Mouse (Mus musculus) limb, embryonic 15.5 days (tissue): ENCODE data around the gene Cpsf4. TPM values are rescaled to one million over a fixed set of nuclear protein-coding genes. Genes with fewer than 3 reads are reported as not detected.

Source experiments
- ATAC-seq: fragments of 200-750 bp; cut with Nextera tagmentation; 2 replicates; pipeline ENCODE4 v1.8.0; 2017; ENCODE audit warnings: low read depth, moderate TSS enrichment; ENCODE audit not compliant: insufficient number of reproducible peaks, low FRiP score, low TSS enrichment
- H3K27ac ChIP-seq: fragments of 300-500 bp; sonication (generic); 2 replicates; pipeline ENCODE4 v1.5.1; 2015; ENCODE audit warnings: moderate library complexity, mild to moderate bottlenecking, inconsistent platforms
- H3K27me3 ChIP-seq: fragments of 300-500 bp; sonication (generic); 2 replicates; pipeline ENCODE4 v1.6.1; 2015; ENCODE audit warnings: inconsistent platforms
- H3K36me3 ChIP-seq: fragments of 300-500 bp; sonication (generic); 2 replicates; pipeline ENCODE4 v1.6.1; 2015; ENCODE audit warnings: inconsistent platforms
- H3K4me1 ChIP-seq: fragments of 300-500 bp; sonication (generic); 2 replicates; pipeline ENCODE4 v1.6.1; 2015; ENCODE audit warnings: inconsistent platforms
- H3K4me2 ChIP-seq: fragments of 300-500 bp; sonication (generic); 2 replicates; pipeline ENCODE4 v1.6.1; 2015; ENCODE audit warnings: mild to moderate bottlenecking, inconsistent platforms
- H3K4me3 ChIP-seq: fragments of 300-500 bp; sonication (generic); 2 replicates; pipeline ENCODE4 v1.5.1; 2015; ENCODE audit warnings: mild to moderate bottlenecking, inconsistent platforms
- H3K9ac ChIP-seq: fragments of 300-500 bp; sonication (generic); 2 replicates; pipeline ENCODE4 v1.6.1; 2015; ENCODE audit warnings: inconsistent platforms
- H3K9me3 ChIP-seq: fragments of 300-500 bp; sonication (generic); 2 replicates; pipeline ENCODE4 v1.6.1; 2016; ENCODE audit warnings: inconsistent platforms
- WGBS: fragments of 180-500 bp; shearing (Covaris S2); methylation state at CpG from one replicate; pipeline ENCODE4 v1.1.7; 2015; 5-methylcytosine and 5-hydroxymethylcytosine counted together
- polyA plus RNA-seq: library from polyadenylated mRNA; unstranded; fragments of >200 nt; fragmentation: Nextera tagmentation; extraction: Ambion mirVana; gene quantifications from 2 replicates; pipeline ENCODE4 v1.2.1, GENCODE M21; 2015

The Cpsf4 gene
- polyA plus RNA-seq, 1 experiment from 2014 or later: 40.7 TPM

DNA sequence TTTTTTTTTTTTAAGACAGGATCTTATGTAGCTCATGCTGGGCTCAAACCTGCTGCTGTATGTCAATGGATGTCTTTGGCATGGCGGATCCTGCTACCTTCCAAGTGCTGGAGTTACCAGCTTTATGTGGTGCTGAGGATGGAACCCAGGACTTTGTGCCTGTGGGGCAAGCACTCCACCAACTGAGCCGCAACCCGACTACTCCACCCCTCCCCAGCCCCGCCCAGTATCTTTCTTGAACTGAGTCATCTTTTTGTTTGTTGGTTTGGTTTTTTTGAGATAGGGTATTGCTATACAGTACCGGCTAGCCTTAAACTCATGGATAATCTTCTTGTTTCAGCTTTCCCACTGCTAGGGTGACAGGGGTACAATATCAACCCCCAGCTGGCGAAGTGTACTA lies 22.4 kb downstream of the Cpsf4 start:
- Histone ChIP-seq H3K4me3 (no peak overlapping the region), H3K9ac (no peak overlapping the region), H3K9me3 (no peaks in the 10 kb centered on the region), H3K4me1 (peaks cover 18% of the 10 kb centered on the region), H3K27me3 (no peaks in the 10 kb centered on the region), H3K27ac (no peak overlapping the region), H3K4me2 (no peak overlapping the region), H3K36me3 (peaks cover 45% of the 10 kb centered on the region)
- no peak for ATAC-seq
- WGBS: 87% methylated on average over 6 of the region's 6 CpGs

DNA sequence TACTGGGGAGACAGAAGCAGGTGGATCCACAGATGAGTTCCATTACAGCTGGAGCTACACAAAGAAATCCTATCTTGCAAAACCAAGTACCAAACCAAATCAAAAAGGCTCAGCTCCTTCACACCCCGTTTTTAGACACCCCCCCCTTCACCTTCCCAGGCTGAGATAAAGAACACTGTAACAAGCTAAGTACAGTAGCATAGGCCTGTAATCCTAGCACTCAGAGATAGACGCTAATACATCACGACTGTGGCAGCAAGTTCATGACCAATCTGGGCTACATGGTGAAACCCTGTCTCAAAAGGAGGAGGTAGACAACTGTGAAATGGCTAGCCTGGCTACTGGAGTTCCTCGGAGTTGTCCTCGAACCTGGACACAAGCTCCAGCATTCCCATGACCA lies 23.4 kb downstream of the Cpsf4 start:
- Histone ChIP-seq H3K4me3 (peak overlapping the region; percentile 79), H3K4me1 (peaks cover 18% of the 10 kb centered on the region), H3K27ac (no peak overlapping the region), H3K9me3 (no peaks in the 10 kb centered on the region), H3K36me3 (peaks cover 47% of the 10 kb centered on the region), H3K9ac (peak overlapping the region; percentile 82), H3K27me3 (no peaks in the 10 kb centered on the region), H3K4me2 (peak overlapping the region; percentile 70)
- no peak for ATAC-seq
- WGBS: 42% methylated on average over 5 of the region's 5 CpGs

DNA sequence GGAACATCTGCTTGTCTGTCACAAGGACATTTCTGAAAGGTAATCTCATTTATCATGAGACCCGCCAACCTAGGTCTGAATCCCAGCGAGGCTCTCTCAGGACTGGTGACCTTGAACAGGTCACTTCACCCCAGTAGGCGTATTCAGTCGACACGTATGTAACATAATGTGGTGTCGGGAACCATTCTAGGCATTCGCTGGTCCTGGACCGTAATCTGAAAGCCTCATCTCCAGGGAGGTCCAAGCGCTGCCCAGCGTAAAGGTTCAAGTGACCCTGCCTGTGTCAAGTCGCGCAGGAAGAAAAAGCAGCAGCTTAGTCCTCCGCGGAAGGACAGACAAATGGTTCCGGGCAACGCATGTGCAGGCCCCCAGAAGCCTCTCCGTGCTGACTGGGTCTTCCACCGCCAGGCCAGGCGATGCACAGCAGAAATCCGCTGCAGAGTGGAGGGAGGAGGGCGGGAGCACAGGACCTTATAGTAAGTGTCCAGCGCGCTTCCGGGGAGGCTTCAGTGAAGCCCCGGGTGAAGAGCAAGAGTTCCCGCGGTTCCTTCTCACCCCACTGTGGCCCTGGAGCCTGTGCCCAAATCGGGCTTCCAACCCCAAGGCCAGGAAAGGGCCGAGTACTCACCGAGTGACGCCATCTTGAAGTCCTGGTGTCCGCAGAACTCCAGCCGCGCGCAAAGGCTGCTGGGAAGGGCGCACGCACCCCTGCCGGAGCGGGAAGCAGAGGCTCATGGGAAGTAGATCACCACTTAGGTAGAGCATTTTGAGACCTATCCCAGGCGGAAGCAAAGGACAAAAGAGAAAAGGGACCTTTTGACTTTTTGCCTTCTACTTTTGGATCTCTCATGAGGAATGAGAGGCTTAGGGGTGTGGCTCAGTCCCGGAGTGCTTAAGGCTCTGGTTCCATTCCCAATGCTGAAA lies 24.1 kb downstream of the Cpsf4 start:
- H3K4me2 ChIP-seq: peak overlapping the region; percentile 70
- H3K9ac ChIP-seq: peak overlapping the region; percentile 82
- H3K36me3 ChIP-seq: peaks cover 47% of the 10 kb centered on the region
- no peaks in the 10 kb centered on the region for H3K9me3 ChIP-seq
- H3K4me1 ChIP-seq: peaks cover 18% of the 10 kb centered on the region
- H3K27ac ChIP-seq: peak overlapping the region; percentile 89
- ATAC-seq: peak; percentile 81
- H3K4me3 ChIP-seq: peak overlapping the region; percentile 79
- WGBS: under 1% methylated on average over 41 of the region's 41 CpGs
- no peaks in the 10 kb centered on the region for H3K27me3 ChIP-seq

DNA sequence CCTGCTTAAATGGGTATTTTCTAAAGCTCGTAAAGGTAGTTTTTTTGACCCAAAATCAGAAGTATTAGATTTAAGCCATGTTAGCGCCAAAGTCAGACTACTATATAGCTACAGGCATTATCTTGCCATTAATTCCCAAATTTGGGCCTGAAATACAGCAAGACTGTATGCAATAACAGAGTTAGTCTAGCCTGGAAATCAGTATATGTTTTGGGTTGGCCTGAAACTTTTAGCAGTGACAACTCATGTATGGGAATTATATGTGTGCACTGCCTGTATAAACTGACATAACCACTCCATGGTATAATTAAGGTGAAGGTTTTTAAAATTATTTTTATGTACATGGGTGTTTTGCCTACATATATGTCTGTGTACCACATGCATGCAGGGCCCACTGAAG lies 24.9 kb downstream of the Cpsf4 start, which contains the start of gene Atp5j2:
TSS of gene Atp5j2 (minus strand) at position 101 of the 400 bp plus-strand sequence.
- Histone ChIP-seq H3K4me1 (peaks cover 18% of the 10 kb centered on the region), H3K9me3 (no peaks in the 10 kb centered on the region), H3K36me3 (peaks cover 44% of the 10 kb centered on the region), H3K4me3 (peak within 1 kb of the TSS; percentile 79), H3K27me3 (no peaks in the 10 kb centered on the region), H3K27ac (peak within 1 kb of the TSS; percentile 89), H3K9ac (peak within 1 kb of the TSS; percentile 82), H3K4me2 (peak within 1 kb of the TSS; percentile 70)
- ATAC-seq: no peak
- 90% methylated on average over 2 of the region's 2 CpGs for WGBS

DNA sequence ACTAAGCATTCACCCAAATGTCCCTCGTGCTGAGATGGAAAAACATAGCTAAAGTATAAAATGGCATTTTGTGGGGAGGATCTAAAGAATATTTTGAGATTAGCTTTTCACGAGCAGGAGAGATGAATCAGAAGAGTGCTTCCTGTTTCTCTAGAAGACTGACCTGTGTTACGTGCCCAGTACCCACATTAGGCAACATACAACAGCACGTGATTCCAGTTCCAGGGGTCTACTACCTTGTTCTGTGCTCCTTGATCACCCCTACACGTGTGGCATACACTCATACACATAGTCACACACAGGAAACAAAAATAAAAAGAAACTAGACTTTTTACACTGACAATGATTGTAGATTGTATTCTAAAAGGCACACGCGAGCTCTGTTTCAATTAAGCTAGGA lies 33.4 kb downstream of the Cpsf4 start:
- no peak for ATAC-seq
- Histone ChIP-seq H3K9me3 (no peaks in the 10 kb centered on the region), H3K9ac (no peak overlapping the region), H3K4me3 (peak overlapping the region; percentile 81), H3K27me3 (no peaks in the 10 kb centered on the region), H3K4me2 (0 out of 2 replicates have a peak overlapping the region, but pooled peaks have one; percentile 93), H3K27ac (no peak overlapping the region), H3K36me3 (peaks cover 20% of the 10 kb centered on the region), H3K4me1 (peaks cover 16% of the 10 kb centered on the region)
- 77% methylated on average over 7 of the region's 7 CpGs for WGBS

DNA sequence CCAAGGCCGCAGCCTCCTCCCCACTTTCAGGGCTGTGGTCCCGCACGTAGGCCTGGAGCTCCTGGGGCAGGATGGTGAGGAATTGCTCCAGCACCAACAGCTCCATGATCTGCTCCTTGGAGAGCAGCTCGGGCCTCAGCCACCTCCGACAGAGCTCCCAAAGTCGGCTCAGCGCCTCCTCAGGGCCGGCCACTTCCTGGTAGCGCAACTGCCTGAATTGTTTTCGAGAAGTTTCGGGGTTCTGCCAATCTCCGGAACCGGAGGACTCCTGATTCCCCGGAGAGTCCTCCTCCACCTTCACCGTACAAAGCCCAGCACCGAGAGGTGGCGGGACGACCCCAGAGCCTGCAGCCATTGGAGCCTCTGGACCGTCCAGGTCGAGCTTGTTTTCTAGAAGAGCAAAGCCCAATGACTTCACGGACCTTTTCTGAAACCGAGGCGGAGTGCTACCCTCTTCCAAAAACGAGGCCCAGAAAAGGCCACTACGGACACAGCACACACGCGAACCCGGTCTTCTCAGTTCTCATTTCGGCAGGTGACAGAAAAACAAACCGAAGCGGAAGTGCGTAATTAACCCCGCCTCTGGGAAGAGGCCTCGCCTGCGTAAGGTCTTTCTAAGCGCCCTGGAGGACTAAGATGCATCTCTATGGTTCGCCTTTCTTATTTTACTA lies 34.4 kb downstream of the Cpsf4 start, which contains the start of gene Zkscan14:
TSS of gene Zkscan14 (minus strand) at position 548 of the 671 bp plus-strand sequence.
- Histone ChIP-seq H3K27ac (peak within 1 kb of the TSS; percentile 77), H3K27me3 (no peaks in the 10 kb centered on the region), H3K9me3 (no peaks in the 10 kb centered on the region), H3K36me3 (peaks cover 9% of the 10 kb centered on the region), H3K9ac (peak within 1 kb of the TSS; percentile 81), H3K4me1 (peaks cover 24% of the 10 kb centered on the region), H3K4me3 (peak within 1 kb of the TSS; percentile 81), H3K4me2 (peak within 1 kb of the TSS; percentile 93)
- no peak for ATAC-seq
- 2% methylated on average over 37 of the region's 37 CpGs for WGBS

DNA sequence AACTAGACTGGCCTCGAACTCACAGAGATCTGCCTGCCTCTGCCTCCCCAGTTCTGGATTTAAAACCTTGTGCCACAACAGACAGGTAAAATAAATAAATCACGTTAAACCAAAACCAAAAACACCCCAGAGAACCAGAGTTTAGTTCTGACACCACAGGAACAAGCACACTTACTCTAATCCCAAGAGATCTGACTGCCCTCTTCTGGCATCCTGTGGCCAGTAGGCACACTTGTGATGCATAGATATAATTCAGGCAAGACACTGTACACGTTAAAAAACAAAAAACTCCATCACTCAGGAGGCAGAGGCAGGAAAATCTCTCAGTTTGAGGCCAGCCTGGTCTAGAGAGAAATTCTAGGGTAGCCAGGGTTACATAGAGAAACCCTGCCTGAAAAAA lies 35.4 kb downstream of the Cpsf4 start:
- no peak for ATAC-seq
- Histone ChIP-seq H3K27me3 (no peaks in the 10 kb centered on the region), H3K9me3 (no peaks in the 10 kb centered on the region), H3K4me1 (peaks cover 24% of the 10 kb centered on the region), H3K27ac (no peak overlapping the region), H3K4me2 (no peak overlapping the region), H3K36me3 (peaks cover 12% of the 10 kb centered on the region), H3K9ac (no peak overlapping the region), H3K4me3 (no peak overlapping the region)
- WGBS: 53% methylated on average over 3 of the region's 3 CpGs

DNA sequence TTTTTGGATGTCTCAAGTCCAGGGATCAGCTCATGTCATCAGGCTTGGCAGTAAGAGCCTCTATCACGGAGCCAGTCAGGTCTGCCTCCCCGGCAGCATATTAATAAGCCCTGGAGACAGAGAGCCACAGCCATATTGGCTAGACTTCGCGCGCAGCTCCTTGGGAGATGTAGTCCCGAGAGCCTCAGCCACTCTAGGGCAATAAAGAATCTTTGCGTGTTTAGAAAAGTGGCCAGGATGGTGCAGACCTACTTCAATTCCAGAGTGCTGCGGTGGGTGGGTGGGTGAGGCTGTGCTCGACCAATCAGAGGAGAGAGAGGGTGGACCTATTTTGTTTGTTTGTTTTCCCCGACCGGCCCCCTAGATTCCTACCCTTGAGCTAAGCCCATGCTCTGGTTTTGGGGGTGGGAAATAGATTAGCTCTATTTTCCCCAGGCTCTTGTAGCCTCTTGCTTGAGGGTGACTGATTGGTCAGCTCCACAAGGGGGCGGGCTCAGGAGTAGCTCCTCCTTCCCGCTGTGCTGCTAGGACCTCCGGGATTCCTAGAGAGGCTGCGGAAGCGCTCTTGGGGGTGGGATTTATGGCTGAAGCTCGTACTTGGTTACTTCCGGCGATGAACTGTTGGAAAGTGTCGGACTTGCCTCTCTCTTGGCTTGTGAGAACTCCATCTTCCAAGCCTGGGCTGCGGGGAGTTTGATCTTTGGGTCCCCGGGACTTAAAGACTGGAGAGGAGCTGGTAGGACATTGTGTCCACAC lies 37.1 kb downstream of the Cpsf4 start, which contains the start of gene Zkscan5:
TSS of gene Zkscan5 (plus strand) at position 627 of the 756 bp plus-strand sequence.
- Histone ChIP-seq H3K27me3 (no peaks in the 10 kb centered on the region), H3K9ac (peak within 1 kb of the TSS; percentile 61), H3K36me3 (peaks cover 14% of the 10 kb centered on the region; the same call in 1 of the 2 replicates), H3K4me2 (peak within 1 kb of the TSS; percentile 64), H3K4me1 (peaks cover 24% of the 10 kb centered on the region), H3K9me3 (no peaks in the 10 kb centered on the region), H3K27ac (peak within 1 kb of the TSS; percentile 88), H3K4me3 (peak within 1 kb of the TSS; percentile 64)
- WGBS: under 1% methylated on average over 22 of the region's 22 CpGs
- peak; percentile 97 for ATAC-seq

DNA sequence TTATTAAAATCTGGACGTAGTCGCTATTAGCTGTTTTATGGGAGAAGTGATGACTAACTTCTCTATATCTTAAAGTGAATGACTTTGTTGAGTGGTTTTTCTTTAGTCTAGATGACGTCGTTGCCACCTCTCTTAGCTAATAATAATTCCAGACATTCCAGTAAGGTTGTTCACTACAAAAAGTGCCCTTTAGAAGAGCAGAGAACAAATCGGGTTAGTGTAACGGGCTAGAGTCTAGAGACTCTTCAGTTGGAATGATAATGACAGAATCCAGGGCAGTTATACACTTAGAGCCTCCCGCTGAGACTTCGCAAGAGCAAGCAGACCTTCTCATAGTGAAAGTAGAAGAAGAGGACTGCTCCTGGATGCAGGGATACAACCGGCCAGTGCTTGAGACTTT lies 38.0 kb downstream of the Cpsf4 start:
- peak overlapping the region; percentile 64 for H3K4me2 ChIP-seq
- H3K4me1 ChIP-seq: peaks cover 24% of the 10 kb centered on the region
- H3K27ac ChIP-seq: no peak overlapping the region
- peaks cover 22% of the 10 kb centered on the region for H3K36me3 ChIP-seq
- H3K27me3 ChIP-seq: no peaks in the 10 kb centered on the region
- WGBS: 14% methylated on average over 9 of the region's 9 CpGs
- H3K9ac ChIP-seq: peak overlapping the region; percentile 5; the same call in 1 of the 2 replicates
- H3K4me3 ChIP-seq: peak overlapping the region; percentile 64
- no peak for ATAC-seq
- no peaks in the 10 kb centered on the region for H3K9me3 ChIP-seq

DNA sequence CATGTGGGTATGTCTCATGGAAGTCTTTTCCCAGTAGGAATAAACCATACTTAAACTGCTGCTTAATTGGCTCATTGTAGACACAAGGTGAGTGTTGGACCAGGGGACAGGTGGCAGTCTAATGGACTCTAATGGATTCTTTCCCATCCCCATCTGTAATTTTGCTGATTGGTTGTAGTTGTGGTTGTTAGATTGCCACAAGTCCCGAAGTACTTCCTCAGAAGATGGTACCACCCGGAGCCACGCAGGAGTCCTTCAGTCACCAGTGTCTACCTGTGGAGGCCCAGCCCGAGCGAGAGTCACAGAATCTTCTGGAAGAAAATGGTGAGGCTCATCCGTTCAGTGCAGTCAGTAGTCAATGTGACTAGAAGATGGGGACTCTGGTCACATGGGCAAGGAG lies 40.4 kb downstream of the Cpsf4 start:
- no peak for ATAC-seq

DNA sequence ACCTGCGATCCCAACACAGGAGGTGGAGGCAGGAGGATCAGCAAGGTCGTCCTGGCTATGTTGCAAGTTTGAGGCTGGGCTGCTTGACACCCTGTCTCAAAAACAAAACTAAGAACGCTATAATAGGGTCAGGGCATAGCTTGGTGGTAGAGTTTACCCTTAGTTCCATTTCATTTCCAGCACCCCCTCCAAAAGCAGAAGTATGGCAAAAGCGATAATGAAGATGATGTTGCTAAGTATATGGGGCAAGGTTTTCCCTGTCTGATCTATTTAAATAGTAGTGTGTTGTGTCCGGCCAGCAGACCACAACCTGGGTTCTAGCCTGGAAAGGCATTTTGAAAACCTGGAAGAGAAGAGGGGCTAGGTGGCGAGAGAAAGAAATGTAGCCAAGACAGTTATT lies 40.9 kb downstream of the Cpsf4 start:
- Histone ChIP-seq H3K36me3 (peaks cover 49% of the 10 kb centered on the region), H3K27me3 (no peaks in the 10 kb centered on the region), H3K4me3 (no peak overlapping the region), H3K9ac (no peak overlapping the region), H3K27ac (no peak overlapping the region), H3K9me3 (no peaks in the 10 kb centered on the region), H3K4me2 (no peak overlapping the region), H3K4me1 (peaks cover 13% of the 10 kb centered on the region)
- WGBS: 86% methylated on average over 6 of the region's 6 CpGs
- ATAC-seq: no peak

More for the DNA sequence above, 40.4 kb downstream of the Cpsf4 start:
- WGBS: 97% methylated on average over 6 of the region's 6 CpGs
- H3K27me3 ChIP-seq: no peaks in the 10 kb centered on the region
- H3K9ac ChIP-seq: no peak overlapping the region
- no peaks in the 10 kb centered on the region for H3K9me3 ChIP-seq
- no peak overlapping the region for H3K27ac ChIP-seq
- peaks cover 13% of the 10 kb centered on the region for H3K4me1 ChIP-seq
- no peak overlapping the region for H3K4me2 ChIP-seq
- peaks cover 44% of the 10 kb centered on the region for H3K36me3 ChIP-seq
- no peak overlapping the region for H3K4me3 ChIP-seq
